Mouse (Mus musculus) thymus, postnatal 36 days (tissue): ENCODE results near the gene Gm3115.
"Not testable (repeated sequence)": the region's sequence is repeated elsewhere in the genome, so short reads cannot be mapped to it uniquely, and the experiment has no call there.

Experiments used
- DNase-seq, 2 experiments: peaks; one replicate each; pipeline ENCODE4 v3.0.0; 2022; ENCODE audit warnings: mixed read lengths in 2 of 2

Gene Gm3115

GRCm38 (mm10) chr14:4083820-4084219, at the start of gene Gm3115:
Gm3115 (plus strand) TSS chr14:4084120.
- DNase-seq, result not testable (repeated sequence)

- not testable (repeated sequence) for DNase-seq
Measured at GRCm38 (mm10) chr14:4110426-4110825, 26.5 kb downstream of the Gm3115 start, which contains the start of gene Gm8108. Gm8108 (plus strand) TSS chr14:4110526.

- DNase-seq, result not testable (repeated sequence)
Measured at GRCm38 (mm10) chr14:4141646-4142045, 57.7 kb downstream of the Gm3115 start.
